Mouse (Mus musculus) liver, adult 2 months (tissue): ENCODE data around the gene E130308A19Rik.

Experiments
- CTCF ChIP-seq: fragments of 200-500 bp; IDR thresholded peaks from 2 replicates; pipeline ENCODE4 v1.5.1; 2011; ENCODE audit warnings: low read depth, low read length, control low read depth
- POLR2A ChIP-seq: fragments of 200-500 bp; IDR thresholded peaks from 2 replicates; pipeline ENCODE4 v1.6.1; 2011; ENCODE audit warnings: low read length, control low read depth; ENCODE audit not compliant: insufficient read depth; ENCODE audit errors: extremely low read depth

GRCm38 (mm10) chr4:59794116-59794515, 168.1 kb downstream of the E130308A19Rik start:
- TF ChIP-seq CTCF (no peak), POLR2A (no peak)
